Mouse (Mus musculus): ENCODE data around the gene Plin2. TPM values are rescaled to one million over a fixed set of nuclear protein-coding genes. Genes with fewer than 3 reads are reported as not detected.

The Plin2 gene
- total and polyA plus RNA-seq, 2 experiments from 2014 or later = 37.3 to 42.7 TPM

GRCm38 (mm10) chr4:86690768-86691167 is 20.9 kb upstream of the Plin2 start:
- no peak overlapping the region for H3K27ac ChIP-seq
- H3K9ac ChIP-seq (replicated peaks; ENCODE audit: low read length) = no peak overlapping the region
- 89% methylated on average over 6 of the region's 6 CpGs for WGBS
- H3K9me3 ChIP-seq (ENCODE audit: low read length) = no peaks in the 10 kb centered on the region
- H3K27me3 ChIP-seq (ENCODE audit: insufficient read depth, low read length) = no peaks in the 10 kb centered on the region
- no peak overlapping the region for H3K4me2 ChIP-seq (ENCODE audit: low read depth, low read length)
- H3K4me3 ChIP-seq (ENCODE audit: low read length) = no peak overlapping the region
- no peak for TF ChIP-seq CTCF (IDR thresholded peaks at IDR 0.05; ENCODE audit: low read depth)
- DNase-seq (ENCODE audit: low spot score) (no peak), ATAC-seq (no peak)
- H3K4me1 ChIP-seq (ENCODE audit: insufficient read depth, low read length) = no peaks in the 10 kb centered on the region
- H3K36me3 ChIP-seq (ENCODE audit: insufficient read depth, low read length) = no peaks in the 10 kb centered on the region

DNA sequence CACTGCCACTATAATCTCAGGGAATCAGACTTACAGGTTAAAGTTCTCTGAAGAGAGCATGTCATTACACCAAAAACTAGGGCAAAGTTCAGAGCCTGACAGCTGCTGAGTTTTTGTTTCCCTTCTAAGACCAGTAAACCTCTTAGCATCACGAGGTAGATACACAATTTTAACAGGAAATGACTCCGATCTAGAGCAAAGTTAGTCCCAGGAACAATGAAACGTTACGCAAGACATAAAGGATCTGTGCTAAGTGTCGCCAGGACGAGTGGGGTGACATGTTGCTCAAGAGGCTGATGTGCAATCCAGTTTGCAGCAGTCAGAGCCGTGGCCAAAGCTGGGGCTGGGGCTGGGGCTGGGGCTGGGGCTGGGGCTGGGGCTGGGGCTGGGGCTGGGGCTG is 20.3 kb upstream of the Plin2 start:
- no peaks in the 10 kb centered on the region for H3K9me3 ChIP-seq (ENCODE audit: low read length)
- ATAC-seq (no peak), DNase-seq (ENCODE audit: low spot score) (no peak)
- no peak overlapping the region for H3K4me3 ChIP-seq (ENCODE audit: low read length)
- H3K9ac ChIP-seq (replicated peaks; ENCODE audit: low read length) = no peak overlapping the region
- 64% methylated on average over 7 of the region's 7 CpGs for WGBS
- H3K36me3 ChIP-seq (ENCODE audit: insufficient read depth, low read length) = no peaks in the 10 kb centered on the region
- no peak overlapping the region for H3K4me2 ChIP-seq (ENCODE audit: low read depth, low read length)
- H3K27ac ChIP-seq = no peak overlapping the region
- no peak for TF ChIP-seq CTCF (IDR thresholded peaks at IDR 0.05; ENCODE audit: low read depth)
- no peaks in the 10 kb centered on the region for H3K27me3 ChIP-seq (ENCODE audit: insufficient read depth, low read length)
- no peaks in the 10 kb centered on the region for H3K4me1 ChIP-seq (ENCODE audit: insufficient read depth, low read length)

GRCm38 (mm10) chr4:86689056-86689735 is 19.3 kb upstream of the Plin2 start:
- no peaks in the 10 kb centered on the region for H3K36me3 ChIP-seq (ENCODE audit: insufficient read depth, low read length)
- WGBS = 70% methylated on average over 10 of the region's 10 CpGs
- H3K9ac ChIP-seq (replicated peaks; ENCODE audit: low read length) = no peak overlapping the region
- H3K4me2 ChIP-seq (ENCODE audit: low read depth, low read length) = no peak overlapping the region
- no peak overlapping the region for H3K4me3 ChIP-seq (ENCODE audit: low read length)
- no peak for TF ChIP-seq CTCF (IDR thresholded peaks at IDR 0.05; ENCODE audit: low read depth)
- DNase-seq (ENCODE audit: low spot score) (no peak), ATAC-seq (no peak)
- H3K27ac ChIP-seq = no peak overlapping the region
- H3K27me3 ChIP-seq (ENCODE audit: insufficient read depth, low read length) = no peaks in the 10 kb centered on the region
- no peaks in the 10 kb centered on the region for H3K9me3 ChIP-seq (ENCODE audit: low read length)
- H3K4me1 ChIP-seq (ENCODE audit: insufficient read depth, low read length) = no peaks in the 10 kb centered on the region

DNA sequence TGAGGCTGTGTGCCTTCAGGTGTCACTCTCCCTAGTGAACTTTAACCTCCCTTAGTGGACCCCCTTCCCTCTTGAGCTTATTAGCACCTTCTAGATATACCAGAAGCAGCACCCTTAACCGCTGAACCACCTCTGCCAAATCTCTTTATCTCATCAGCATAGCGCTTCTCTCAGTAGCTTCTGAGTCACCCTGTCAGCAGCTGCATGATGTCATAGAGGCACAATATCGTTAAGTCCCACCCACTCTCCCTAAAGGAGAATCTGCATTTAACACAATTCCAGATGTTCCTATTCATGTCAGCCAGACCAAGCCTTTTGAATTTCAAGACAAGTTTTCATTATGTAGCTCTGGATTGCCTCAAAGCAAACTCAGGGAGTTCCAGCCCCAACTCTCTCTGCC is 16.7 kb upstream of the Plin2 start:
- WGBS = 85% methylated on average over 3 of the region's 3 CpGs
- no peak overlapping the region for H3K4me2 ChIP-seq (ENCODE audit: low read depth, low read length)
- no peaks in the 10 kb centered on the region for H3K27me3 ChIP-seq (ENCODE audit: insufficient read depth, low read length)
- no peaks in the 10 kb centered on the region for H3K36me3 ChIP-seq (ENCODE audit: insufficient read depth, low read length)
- no peak overlapping the region for H3K4me3 ChIP-seq (ENCODE audit: low read length)
- H3K4me1 ChIP-seq (ENCODE audit: insufficient read depth, low read length) = no peaks in the 10 kb centered on the region
- H3K9me3 ChIP-seq (ENCODE audit: low read length) = no peaks in the 10 kb centered on the region
- H3K27ac ChIP-seq = no peak overlapping the region
- TF ChIP-seq CTCF (IDR thresholded peaks at IDR 0.05; ENCODE audit: low read depth) = no peak
- DNase-seq (ENCODE audit: low spot score) = no peak
- ATAC-seq = no peak
- no peak overlapping the region for H3K9ac ChIP-seq (replicated peaks; ENCODE audit: low read length)

DNA sequence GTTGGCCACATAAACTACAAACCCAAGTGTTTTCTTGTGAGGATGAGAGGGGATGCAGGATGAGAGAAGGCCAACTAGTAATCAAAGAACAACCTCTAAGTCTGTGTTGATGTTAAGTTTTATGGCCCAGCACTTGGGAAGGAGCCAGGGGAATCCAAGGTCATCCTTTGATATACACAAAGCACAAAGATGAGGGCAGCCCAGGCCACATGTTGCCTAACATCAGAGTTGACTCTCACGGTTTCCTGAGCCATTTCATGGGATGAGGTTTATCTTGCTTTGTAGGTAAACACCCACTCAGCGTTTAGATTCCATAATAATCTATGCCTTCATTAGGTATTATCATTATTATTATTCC is 16.1 kb upstream of the Plin2 start:
- Histone ChIP-seq H3K4me3 (ENCODE audit: low read length) (no peak overlapping the region), H3K4me1 (ENCODE audit: insufficient read depth, low read length) (no peaks in the 10 kb centered on the region), H3K9me3 (ENCODE audit: low read length) (no peaks in the 10 kb centered on the region), H3K9ac (replicated peaks; ENCODE audit: low read length) (no peak overlapping the region), H3K4me2 (ENCODE audit: low read depth, low read length) (no peak overlapping the region), H3K27ac (0 out of 2 replicates have a peak overlapping the region, but pooled peaks have one; percentile 2), H3K27me3 (ENCODE audit: insufficient read depth, low read length) (no peaks in the 10 kb centered on the region), H3K36me3 (ENCODE audit: insufficient read depth, low read length) (no peaks in the 10 kb centered on the region)
- DNase-seq (ENCODE audit: low spot score) = no peak
- no peak for TF ChIP-seq CTCF (IDR thresholded peaks at IDR 0.05; ENCODE audit: low read depth)
- WGBS = 71% methylated on average over 2 of the region's 2 CpGs
- ATAC-seq = no peak

DNA sequence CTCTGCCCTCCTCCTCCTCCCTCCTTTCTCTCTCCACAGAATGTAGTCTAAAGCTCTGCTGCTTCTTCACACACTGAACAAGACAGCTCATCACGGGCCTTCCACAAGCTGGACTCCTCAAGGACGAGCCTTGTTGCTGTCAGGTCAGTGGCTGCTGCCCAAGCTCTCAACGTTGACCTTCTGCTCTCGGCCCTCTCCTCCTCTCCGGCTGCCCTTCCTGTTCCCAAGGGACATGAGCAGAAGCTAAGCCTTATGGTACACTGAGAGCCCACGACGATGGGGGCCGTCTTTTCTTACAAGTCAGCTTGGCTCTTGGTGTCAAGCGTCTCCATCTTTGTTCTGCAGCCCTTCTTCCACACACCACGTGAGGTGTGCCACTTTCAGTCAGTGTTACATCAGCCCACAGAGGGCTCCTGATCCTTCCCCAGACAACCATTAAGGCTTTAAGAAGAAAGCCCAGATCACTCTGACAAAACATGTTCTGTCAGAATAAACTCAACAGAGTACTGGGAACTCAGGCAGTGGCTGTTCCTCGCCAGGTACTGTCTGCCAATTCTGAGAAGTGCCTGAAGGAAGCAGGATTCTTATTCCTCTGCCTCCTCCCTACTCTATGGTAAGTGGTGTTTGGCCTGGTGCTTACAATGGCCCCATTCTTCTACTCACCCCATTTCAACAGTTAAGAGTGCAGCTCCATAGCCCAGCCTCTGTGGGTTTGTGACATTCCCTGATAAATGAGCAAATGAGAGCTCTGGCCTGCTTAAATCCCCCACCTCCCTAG is 15.6 kb upstream of the Plin2 start:
- Histone ChIP-seq H3K27ac (peak overlapping the region; percentile 2; the same call in 1 of the 2 replicates), H3K27me3 (ENCODE audit: insufficient read depth, low read length) (no peaks in the 10 kb centered on the region)

GRCm38 (mm10) chr4:86684806-86685205 is 14.9 kb upstream of the Plin2 start:
- no peak overlapping the region for H3K4me2 ChIP-seq (ENCODE audit: low read depth, low read length)
- no peak for ATAC-seq
- 84% methylated on average over 6 of the region's 6 CpGs for WGBS
- H3K36me3 ChIP-seq (ENCODE audit: insufficient read depth, low read length) = no peaks in the 10 kb centered on the region
- peak overlapping the region; percentile 2; the same call in 1 of the 2 replicates for H3K27ac ChIP-seq
- no peaks in the 10 kb centered on the region for H3K9me3 ChIP-seq (ENCODE audit: low read length)
- no peaks in the 10 kb centered on the region for H3K4me1 ChIP-seq (ENCODE audit: insufficient read depth, low read length)
- TF ChIP-seq CTCF (IDR thresholded peaks at IDR 0.05; ENCODE audit: low read depth) = no peak
- H3K27me3 ChIP-seq (ENCODE audit: insufficient read depth, low read length) = no peaks in the 10 kb centered on the region
- no peak overlapping the region for H3K9ac ChIP-seq (replicated peaks; ENCODE audit: low read length)
- no peak for DNase-seq (ENCODE audit: low spot score)
- H3K4me3 ChIP-seq (ENCODE audit: low read length) = no peak overlapping the region

More for the DNA sequence above, 15.6 kb upstream of the Plin2 start:
- no peaks in the 10 kb centered on the region for H3K36me3 ChIP-seq (ENCODE audit: insufficient read depth, low read length)
- no peak overlapping the region for H3K4me2 ChIP-seq (ENCODE audit: low read depth, low read length)
- TF ChIP-seq CTCF (IDR thresholded peaks at IDR 0.05; ENCODE audit: low read depth) = no peak
- 72% methylated on average over 11 of the region's 11 CpGs for WGBS
- peak; percentile 9 for DNase-seq (ENCODE audit: low spot score)
- H3K9ac ChIP-seq (replicated peaks; ENCODE audit: low read length) = no peak overlapping the region
- no peak overlapping the region for H3K4me3 ChIP-seq (ENCODE audit: low read length)
- H3K4me1 ChIP-seq (ENCODE audit: insufficient read depth, low read length) = no peaks in the 10 kb centered on the region
- no peaks in the 10 kb centered on the region for H3K9me3 ChIP-seq (ENCODE audit: low read length)
- peak; percentile 75; the same call in 1 of the 2 replicates for ATAC-seq
